Mouse (Mus musculus) kidney, embryonic 15.5 days (tissue): ENCODE results near the gene Etv4. TPM values are rescaled to one million over a fixed set of nuclear protein-coding genes. Genes with fewer than 3 reads are reported as not detected.

Experiments used
- ATAC-seq: fragments of 200-750 bp; cut with Nextera tagmentation; replicated peaks from 2 replicates; pipeline ENCODE4 v1.8.0; 2017; ENCODE audit warnings: moderate TSS enrichment; ENCODE audit not compliant: low FRiP score
- H3K27ac ChIP-seq: fragments of 300-500 bp; sonication (generic); 2 replicates; pipeline ENCODE4 v1.5.1; 2015; ENCODE audit warnings: mild to moderate bottlenecking, inconsistent platforms
- H3K27me3 ChIP-seq: fragments of 300-500 bp; sonication (generic); 2 replicates; pipeline ENCODE4 v1.6.1; 2015; ENCODE audit warnings: inconsistent platforms
- H3K36me3 ChIP-seq: fragments of 300-500 bp; sonication (generic); 2 replicates; pipeline ENCODE4 v1.6.1; 2015; ENCODE audit warnings: inconsistent platforms
- H3K4me1 ChIP-seq: fragments of 300-500 bp; sonication (generic); 2 replicates; pipeline ENCODE4 v1.6.1; 2015; ENCODE audit warnings: inconsistent platforms
- H3K4me2 ChIP-seq: fragments of 300-500 bp; sonication (generic); 2 replicates; pipeline ENCODE4 v1.6.1; 2015; ENCODE audit warnings: moderate library complexity, mild to moderate bottlenecking, inconsistent platforms
- H3K4me3 ChIP-seq: fragments of 300-500 bp; sonication (generic); replicated peaks from 2 replicates; pipeline ENCODE4 v1.5.1; 2015; ENCODE audit warnings: mild to moderate bottlenecking, inconsistent platforms
- H3K9ac ChIP-seq: fragments of 300-500 bp; sonication (generic); 2 replicates; pipeline ENCODE4 v1.6.1; 2015; ENCODE audit warnings: mild to moderate bottlenecking, inconsistent platforms
- H3K9me3 ChIP-seq: fragments of 300-500 bp; sonication (generic); replicated peaks from 2 replicates; pipeline ENCODE4 v1.6.1; 2016; ENCODE audit warnings: inconsistent platforms
- WGBS: fragments of 180-500 bp; shearing (Covaris S2); methylation state at CpG from one replicate; pipeline ENCODE4 v1.1.7; 2015; ENCODE audit warnings: mixed read lengths; 5-methylcytosine and 5-hydroxymethylcytosine counted together
- polyA plus RNA-seq: library from polyadenylated mRNA; unstranded; fragments of >200 nt; fragmentation: Nextera tagmentation; extraction: Ambion mirVana; gene quantifications from 2 replicates; pipeline ENCODE4 v1.2.1, GENCODE M21; 2015

Etv4 gene
- polyA plus RNA-seq, 1 experiment from 2014 or later, result 59.3 TPM

DNA sequence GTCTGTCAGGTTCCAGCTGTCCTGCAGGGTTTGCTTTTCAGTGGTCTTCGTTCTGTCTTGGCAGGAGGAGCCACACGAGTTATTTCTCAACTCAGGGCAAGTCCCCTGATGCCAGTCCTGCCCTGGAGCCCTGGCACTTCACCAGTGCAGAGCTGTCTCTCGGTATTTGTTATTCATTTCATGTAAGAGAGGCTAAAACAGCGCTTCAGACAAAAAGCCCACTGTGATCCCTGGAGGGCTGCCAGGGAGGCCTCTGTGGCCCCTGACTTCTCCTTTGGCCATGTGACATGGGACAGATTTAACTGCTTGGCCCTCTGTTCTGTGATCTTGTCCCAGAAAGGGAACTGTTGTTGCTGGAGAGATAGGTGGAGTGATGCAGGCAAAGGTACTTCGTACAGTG, 26.7 kb downstream of the Etv4 start:
- ATAC-seq, result no peak
- Histone ChIP-seq H3K27me3 (no peaks in the 10 kb centered on the region), H3K36me3 (peaks cover 95% of the 10 kb centered on the region), H3K27ac (no peak overlapping the region), H3K4me2 (no peak overlapping the region), H3K4me1 (no peaks in the 10 kb centered on the region), H3K4me3 (no peak overlapping the region), H3K9me3 (no peaks in the 10 kb centered on the region), H3K9ac (no peak overlapping the region)
- 81% methylated on average over 5 of the region's 5 CpGs for WGBS

DNA sequence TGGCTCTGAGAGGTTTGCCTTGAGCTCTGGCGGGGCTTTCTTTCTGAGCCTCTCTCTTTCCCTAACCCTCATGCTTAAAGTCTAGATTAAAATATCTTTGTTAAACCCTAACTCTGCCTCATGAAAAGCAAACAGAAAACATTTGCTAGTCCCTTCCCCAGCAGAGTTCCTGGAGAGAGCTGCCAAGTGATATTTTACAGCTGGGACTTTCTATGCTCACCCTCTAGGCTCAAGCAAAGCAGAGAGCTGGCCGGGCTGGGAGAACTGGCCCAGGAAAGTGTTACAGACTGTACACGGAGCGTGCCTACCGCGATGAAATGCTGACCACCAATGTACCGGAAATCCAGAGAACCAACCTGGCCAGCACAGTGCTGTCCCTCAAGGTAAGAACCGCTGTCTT, 27.8 kb downstream of the Etv4 start:
- no peak for ATAC-seq
- Histone ChIP-seq H3K27ac (no peak overlapping the region), H3K9ac (no peak overlapping the region), H3K4me2 (no peak overlapping the region), H3K36me3 (peaks cover 96% of the 10 kb centered on the region), H3K4me1 (no peaks in the 10 kb centered on the region), H3K4me3 (no peak overlapping the region), H3K9me3 (no peaks in the 10 kb centered on the region), H3K27me3 (no peaks in the 10 kb centered on the region)
- 80% methylated on average over 8 of the region's 8 CpGs for WGBS

- 93% methylated on average over 8 of the region's 8 CpGs for WGBS
- H3K36me3 ChIP-seq, result peaks cover 96% of the 10 kb centered on the region
Measured at GRCm38 (mm10) chr11:101756616-101757015, 28.6 kb downstream of the Etv4 start.

DNA sequence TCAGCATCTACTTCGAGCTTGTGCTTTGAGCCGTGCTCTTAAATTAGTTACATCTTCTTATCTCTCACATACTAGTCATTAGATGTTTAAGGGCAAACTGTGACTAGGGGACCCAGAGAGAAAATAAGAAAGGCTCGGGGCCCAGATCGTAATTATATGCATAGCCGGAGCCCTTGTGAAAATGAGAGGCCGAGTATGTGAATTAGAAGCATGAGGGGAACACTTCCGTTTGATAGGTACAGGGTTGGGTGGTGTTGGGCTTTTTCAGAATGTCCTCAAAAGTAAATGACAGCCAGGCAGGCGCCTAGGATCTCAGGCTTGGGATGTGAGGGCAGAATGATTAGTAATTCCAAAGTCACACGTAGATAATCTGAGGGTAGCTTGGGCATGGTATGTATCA, 51.6 kb downstream of the Etv4 start:
- Histone ChIP-seq H3K4me1 (peaks cover 8% of the 10 kb centered on the region), H3K9me3 (no peaks in the 10 kb centered on the region), H3K4me3 (peak overlapping the region; percentile 79), H3K27me3 (no peaks in the 10 kb centered on the region), H3K4me2 (peak overlapping the region; percentile 65), H3K9ac (peak overlapping the region; percentile 78), H3K27ac (no peak overlapping the region), H3K36me3 (peaks cover 43% of the 10 kb centered on the region)
- WGBS, result 30% methylated on average over 9 of the region's 9 CpGs
- no peak for ATAC-seq

More at GRCm38 (mm10) chr11:101756616-101757015, 28.6 kb downstream of the Etv4 start:
- Histone ChIP-seq H3K4me2 (no peak overlapping the region), H3K27ac (no peak overlapping the region), H3K9me3 (no peaks in the 10 kb centered on the region), H3K9ac (no peak overlapping the region), H3K27me3 (no peaks in the 10 kb centered on the region), H3K4me3 (no peak overlapping the region), H3K4me1 (no peaks in the 10 kb centered on the region)
- no peak for ATAC-seq

DNA sequence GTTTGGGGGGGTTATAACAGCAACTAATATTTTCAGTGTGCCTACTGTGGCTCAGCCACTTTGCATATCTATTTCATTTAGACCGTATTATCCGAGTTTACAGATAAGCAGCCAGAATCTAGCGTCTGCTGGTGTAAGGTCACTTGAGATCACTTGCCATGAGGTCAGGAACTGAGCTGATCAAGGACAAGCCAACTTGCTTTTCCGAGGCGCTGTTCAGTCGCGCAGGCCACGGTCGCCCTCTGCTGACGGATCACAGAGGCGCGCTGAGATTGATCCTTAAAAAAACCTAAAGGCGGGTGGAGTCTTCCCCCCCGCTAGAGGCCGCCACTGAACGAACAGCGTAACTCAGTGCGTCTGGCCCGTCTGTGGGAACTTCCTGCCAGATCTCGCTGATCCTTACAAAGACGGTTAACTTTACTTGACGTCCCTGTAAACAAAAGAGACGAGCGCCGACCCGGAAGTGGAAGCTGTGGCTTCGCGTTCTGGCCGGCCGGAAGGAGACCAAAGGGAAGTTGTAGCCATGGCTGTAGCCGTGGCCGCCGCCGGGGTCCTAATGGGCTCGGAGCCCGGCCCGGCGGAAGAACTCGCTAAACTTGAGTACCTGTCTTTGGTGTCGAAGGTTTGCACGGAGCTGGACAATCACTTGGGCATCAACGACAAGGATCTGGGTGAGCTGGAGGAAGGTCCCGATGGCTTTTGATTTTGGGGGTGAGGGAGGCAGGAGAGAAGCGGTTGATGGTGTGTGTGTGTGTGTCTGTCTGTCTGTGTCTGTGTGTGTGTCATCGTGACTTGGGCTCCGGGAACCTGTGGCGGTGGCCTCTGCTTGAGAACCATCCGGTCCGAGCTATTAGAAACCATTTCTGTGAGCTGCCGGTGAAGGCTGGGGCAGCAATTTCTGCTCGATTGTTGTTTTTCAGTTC, 52.4 kb downstream of the Etv4 start, which contains the start of gene Dhx8:
TSS of gene Dhx8 (plus strand) at position 402 of the 923 bp plus-strand sequence.
- peak; percentile 96 for ATAC-seq
- under 1% methylated on average over 51 of the region's 51 CpGs for WGBS
- Histone ChIP-seq H3K4me3 (peak within 1 kb of the TSS; percentile 79), H3K36me3 (peaks cover 35% of the 10 kb centered on the region), H3K27me3 (no peaks in the 10 kb centered on the region), H3K9me3 (no peaks in the 10 kb centered on the region), H3K9ac (peak within 1 kb of the TSS; percentile 78), H3K27ac (peak within 1 kb of the TSS; percentile 66), H3K4me2 (peak within 1 kb of the TSS; percentile 65), H3K4me1 (peaks cover 8% of the 10 kb centered on the region)

- peaks cover 8% of the 10 kb centered on the region for H3K4me1 ChIP-seq
- H3K27me3 ChIP-seq, result no peaks in the 10 kb centered on the region
- no peak overlapping the region for H3K27ac ChIP-seq
- no peak for ATAC-seq
- H3K9me3 ChIP-seq, result no peaks in the 10 kb centered on the region
- 52% methylated on average over 3 of the region's 3 CpGs for WGBS
- no peak overlapping the region for H3K4me2 ChIP-seq
- 0 out of 2 replicates have a peak, but pooled peaks cover under 1% of the 10 kb centered on the region for H3K36me3 ChIP-seq
- H3K4me3 ChIP-seq, result no peak overlapping the region
- no peak overlapping the region for H3K9ac ChIP-seq
Measured at GRCm38 (mm10) chr11:101729308-101729707, 55.9 kb downstream of the Etv4 start.

- Histone ChIP-seq H3K9me3 (no peaks in the 10 kb centered on the region), H3K4me2 (no peak overlapping the region)
Measured at GRCm38 (mm10) chr11:101726765-101727164, 58.4 kb downstream of the Etv4 start.

GRCm38 (mm10) chr11:101725043-101725442, 60.1 kb downstream of the Etv4 start:
- no peaks in the 10 kb centered on the region for H3K27me3 ChIP-seq
- H3K4me2 ChIP-seq, result no peak overlapping the region
- no peaks in the 10 kb centered on the region for H3K9me3 ChIP-seq
- no peak overlapping the region for H3K9ac ChIP-seq
- ATAC-seq, result no peak
- H3K4me3 ChIP-seq, result no peak overlapping the region
- H3K4me1 ChIP-seq, result no peaks in the 10 kb centered on the region
- WGBS, result 81% methylated on average over 8 of the region's 8 CpGs
- no peak overlapping the region for H3K27ac ChIP-seq
- H3K36me3 ChIP-seq, result no peaks in the 10 kb centered on the region

More at GRCm38 (mm10) chr11:101726765-101727164, 58.4 kb downstream of the Etv4 start:
- WGBS, result 29% methylated on average over 2 of the region's 2 CpGs
- H3K27ac ChIP-seq, result no peak overlapping the region
- no peak overlapping the region for H3K9ac ChIP-seq
- no peaks in the 10 kb centered on the region for H3K4me1 ChIP-seq
- ATAC-seq, result no peak
- H3K36me3 ChIP-seq, result no peaks in the 10 kb centered on the region
- no peaks in the 10 kb centered on the region for H3K27me3 ChIP-seq
- no peak overlapping the region for H3K4me3 ChIP-seq

DNA sequence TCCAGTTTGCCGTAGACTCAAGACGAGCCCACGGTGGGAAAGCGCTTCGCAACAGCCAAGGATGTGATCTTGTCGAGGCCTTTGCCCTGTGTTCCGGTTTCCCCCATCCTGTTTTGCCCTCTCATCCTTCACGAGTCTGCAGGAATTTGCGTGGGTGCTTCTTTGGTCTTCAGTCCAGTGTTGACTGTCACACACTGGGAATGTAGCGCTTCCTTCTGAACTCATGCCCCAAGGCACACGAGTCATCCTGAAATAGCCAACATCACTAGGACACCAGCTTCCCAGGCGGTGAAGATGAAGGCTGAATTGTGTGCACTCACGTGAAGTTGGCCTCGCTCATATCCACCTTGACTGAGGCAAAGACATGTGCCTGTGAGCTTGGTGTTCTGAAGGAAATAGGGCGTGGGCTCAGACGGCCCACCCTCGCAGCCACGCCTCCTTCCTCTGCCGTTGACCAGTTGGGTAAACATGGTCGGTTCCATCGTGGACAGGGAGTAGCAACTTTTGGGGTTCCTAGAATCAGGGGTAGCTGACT, 65.1 kb downstream of the Etv4 start:
- no peaks in the 10 kb centered on the region for H3K36me3 ChIP-seq
- H3K4me3 ChIP-seq, result no peak overlapping the region
- ATAC-seq, result no peak
- no peak overlapping the region for H3K27ac ChIP-seq
- H3K4me1 ChIP-seq, result no peaks in the 10 kb centered on the region
- H3K9me3 ChIP-seq, result no peaks in the 10 kb centered on the region
- 75% methylated on average over 21 of the region's 21 CpGs for WGBS
- H3K27me3 ChIP-seq, result no peaks in the 10 kb centered on the region
- no peak overlapping the region for H3K9ac ChIP-seq
- no peak overlapping the region for H3K4me2 ChIP-seq

Other genes with a start within 250 kb of the Etv4 start
- gene Brca1, start 233.4 kb downstream of the Etv4 start, polyA plus RNA-seq, result 12.9 and 14.4 TPM in 2 replicates
- 74.8 and 76.4 TPM in 2 replicates for gene Nbr1, start 233.2 kb downstream of the Etv4 start, polyA plus RNA-seq
- 5.5 and 5.8 TPM in 2 replicates for gene Tmem106a, start 203.1 kb downstream of the Etv4 start, polyA plus RNA-seq
- not detected in 2 replicates for gene Gm11634, start 186.1 kb downstream of the Etv4 start, polyA plus RNA-seq
- 35.5 and 41.1 TPM in 2 replicates for gene Rdm1, start 158.2 kb downstream of the Etv4 start, polyA plus RNA-seq
- 3.9 and 4.1 TPM in 2 replicates for gene Arl4d, start 119.8 kb downstream of the Etv4 start, polyA plus RNA-seq
- 32.3 and 36.1 TPM in 2 replicates for gene Dhx8, start 52.5 kb downstream of the Etv4 start, polyA plus RNA-seq
- gene Meox1, start 109.0 kb upstream of the Etv4 start, polyA plus RNA-seq, result 13.6 and 15.4 TPM in 2 replicates
- 0.83 and 1.4 TPM in 2 replicates for gene Sost, start 181.6 kb upstream of the Etv4 start, polyA plus RNA-seq
- not detected in 2 replicates for gene Cfap97d1, start 198.9 kb upstream of the Etv4 start, polyA plus RNA-seq
- gene Dusp3, start 201.6 kb upstream of the Etv4 start, polyA plus RNA-seq, result 32.8 and 33.8 TPM in 2 replicates
- gene Mpp3, start 243.1 kb upstream of the Etv4 start, polyA plus RNA-seq, result 7.8 and 11.0 TPM in 2 replicates